Comparison of ENCODE assay signal across 24 mouse cellular contexts in genomic region chr10:107353483-107353882, GRCm38 (mm10).
DNase-seq lines count a peak whose midpoint lies in the region; ATAC-seq and TF ChIP-seq lines count a peak whose summit lies in the region.
"Had no signal": no experiment of that assay in that cellular context is flagged by ENCODE, and none has a peak within 500 bp of the region (broad histone marks: within the 10 kb centered on the region; RNA-seq: fewer than 3 reads in every experiment).

No protein-coding gene starts in this region.

- H3K36me3 ChIP-seq in embryonic facial prominence, embryonic 14.5 days (ENCODE audit: control insufficient read depth, insufficient read depth, low read length), result no peaks in the 10 kb centered on the region
- no peaks in the 10 kb centered on the region for H3K36me3 ChIP-seq in embryonic facial prominence, embryonic 10.5 days (replicated peaks)
- H3K36me3 ChIP-seq in liver, adult 2 months (ENCODE audit: control insufficient read depth, insufficient read depth, low read length), result no peaks in the 10 kb centered on the region
- no peaks in the 10 kb centered on the region for H3K36me3 ChIP-seq in liver, postnatal 0 days (replicated peaks; ENCODE audit: insufficient read depth, low read length)
- no peaks in the 10 kb centered on the region for H3K36me3 ChIP-seq in intestine, embryonic 14.5 days (ENCODE audit: control insufficient read depth, insufficient read depth, low read length)
- H3K36me3 ChIP-seq in intestine, embryonic 16.5 days (ENCODE audit: control insufficient read depth, insufficient read depth, low read length), result no peaks in the 10 kb centered on the region
- no peaks in the 10 kb centered on the region for H3K36me3 ChIP-seq in midbrain, postnatal 0 days (ENCODE audit: insufficient read depth, low read length)
- H3K36me3 ChIP-seq: embryonic facial prominence, embryonic 13.5 days; heart, embryonic 15.5 days; hindbrain, embryonic 13.5 days had no signal

- H3K9ac ChIP-seq in embryonic facial prominence, embryonic 14.5 days (ENCODE audit: low read depth, low read length), result no peak overlapping the region
- no peak overlapping the region for H3K9ac ChIP-seq in liver, adult 2 months (ENCODE audit: low read depth, low read length)
- no peak overlapping the region for H3K9ac ChIP-seq in liver, postnatal 0 days (replicated peaks)
- H3K9ac ChIP-seq in intestine, embryonic 14.5 days (ENCODE audit: low read length), result no peak overlapping the region
- H3K9ac ChIP-seq in intestine, embryonic 16.5 days (ENCODE audit: low read depth, low read length), result no peak overlapping the region
- no peak overlapping the region for H3K9ac ChIP-seq in midbrain, postnatal 0 days (replicated peaks; ENCODE audit: low read length, poor library complexity, severe bottlenecking)
- H3K9ac ChIP-seq: embryonic facial prominence, embryonic 13.5 days; forebrain, embryonic 13.5 days; forebrain, postnatal 0 days; heart, embryonic 15.5 days; hindbrain, embryonic 13.5 days had no signal

- no peak for ATAC-seq in embryonic facial prominence, embryonic 14.5 days (ENCODE audit: low read depth)
- ATAC-seq in liver, postnatal 0 days, result no peak
- peak; percentile 71 for ATAC-seq in intestine, embryonic 14.5 days (replicated peaks; ENCODE audit: low FRiP score, low TSS enrichment, low read depth)
- ATAC-seq in intestine, embryonic 16.5 days, result peak; percentile 93
- ATAC-seq in midbrain, postnatal 0 days (ENCODE audit: low FRiP score), result no peak
- ATAC-seq: activated CD4-positive, CD25-positive, alpha-beta regulatory T cell, adult 4 months; forebrain, embryonic 13.5 days; forebrain, postnatal 0 days; hindbrain, postnatal 0 days; Patski had no signal

- no peaks in the 10 kb centered on the region for H3K9me3 ChIP-seq in embryonic facial prominence, embryonic 14.5 days (ENCODE audit: control insufficient read depth, low read length)
- no peaks in the 10 kb centered on the region for H3K9me3 ChIP-seq in embryonic facial prominence, embryonic 10.5 days
- no peaks in the 10 kb centered on the region for H3K9me3 ChIP-seq in liver, postnatal 0 days (ENCODE audit: low read length)
- H3K9me3 ChIP-seq in intestine, embryonic 14.5 days (ENCODE audit: control insufficient read depth, low read length), result no peaks in the 10 kb centered on the region
- H3K9me3 ChIP-seq in intestine, embryonic 16.5 days (ENCODE audit: control insufficient read depth, low read length), result no peaks in the 10 kb centered on the region
- no peaks in the 10 kb centered on the region for H3K9me3 ChIP-seq in midbrain, postnatal 0 days (ENCODE audit: low read length)
- H3K9me3 ChIP-seq: embryonic facial prominence, embryonic 13.5 days; forebrain, embryonic 13.5 days; heart, embryonic 15.5 days; hindbrain, embryonic 13.5 days had no signal

- TF ChIP-seq EP300 in liver, postnatal 0 days (IDR thresholded peaks at IDR 0.05; ENCODE audit: low read depth), result no peak

- H3K27me3 ChIP-seq in embryonic facial prominence, embryonic 14.5 days (replicated peaks; ENCODE audit: control insufficient read depth, insufficient read depth, low read length), result no peaks in the 10 kb centered on the region
- H3K27me3 ChIP-seq in embryonic facial prominence, embryonic 10.5 days (replicated peaks; ENCODE audit: low read depth, poor library complexity, severe bottlenecking), result no peaks in the 10 kb centered on the region
- no peaks in the 10 kb centered on the region for H3K27me3 ChIP-seq in liver, adult 2 months (ENCODE audit: control insufficient read depth, insufficient read depth, low read length)
- H3K27me3 ChIP-seq in liver, postnatal 0 days (ENCODE audit: insufficient read depth, low read length), result no peaks in the 10 kb centered on the region
- H3K27me3 ChIP-seq in intestine, embryonic 14.5 days (replicated peaks; ENCODE audit: control insufficient read depth, insufficient read depth, low read length), result no peaks in the 10 kb centered on the region
- no peaks in the 10 kb centered on the region for H3K27me3 ChIP-seq in intestine, embryonic 16.5 days (replicated peaks; ENCODE audit: control insufficient read depth, insufficient read depth, low read length)
- no peaks in the 10 kb centered on the region for H3K27me3 ChIP-seq in midbrain, postnatal 0 days (ENCODE audit: insufficient read depth, low read length)
- H3K27me3 ChIP-seq: CH12.LX; embryonic facial prominence, embryonic 13.5 days; forebrain, embryonic 13.5 days; heart, embryonic 15.5 days; hindbrain, embryonic 13.5 days; Patski had no signal

- no peak overlapping the region for H3K4me2 ChIP-seq in embryonic facial prominence, embryonic 14.5 days (ENCODE audit: low read depth, low read length)
- no peak overlapping the region for H3K4me2 ChIP-seq in liver, postnatal 0 days (ENCODE audit: low read depth, low read length)
- H3K4me2 ChIP-seq in intestine, embryonic 14.5 days (ENCODE audit: low read length), result no peak overlapping the region
- no peak overlapping the region for H3K4me2 ChIP-seq in intestine, embryonic 16.5 days (ENCODE audit: low read depth, low read length)
- no peak overlapping the region for H3K4me2 ChIP-seq in midbrain, postnatal 0 days (ENCODE audit: low read depth, low read length, poor library complexity, severe bottlenecking)
- H3K4me2 ChIP-seq: embryonic facial prominence, embryonic 13.5 days; forebrain, embryonic 13.5 days; heart, embryonic 11.5 days; heart, embryonic 15.5 days; hindbrain, embryonic 13.5 days had no signal

- H3K27ac ChIP-seq in embryonic facial prominence, embryonic 14.5 days (replicated peaks; ENCODE audit: low read depth, low read length), result no peak overlapping the region
- no peak overlapping the region for H3K27ac ChIP-seq in embryonic facial prominence, embryonic 10.5 days (replicated peaks)
- H3K27ac ChIP-seq in liver, adult 2 months (replicated peaks; ENCODE audit: insufficient read depth, low read depth, low read length), result no peak overlapping the region
- H3K27ac ChIP-seq in liver, postnatal 0 days (ENCODE audit: low read depth), result no peak overlapping the region
- no peak overlapping the region for H3K27ac ChIP-seq in intestine, embryonic 14.5 days (ENCODE audit: low read depth)
- no peak overlapping the region for H3K27ac ChIP-seq in intestine, embryonic 16.5 days (ENCODE audit: low read length)
- H3K27ac ChIP-seq in midbrain, postnatal 0 days (ENCODE audit: low read depth, low read length), result no peak overlapping the region
- H3K27ac ChIP-seq: embryonic facial prominence, embryonic 13.5 days; forebrain, embryonic 13.5 days; heart, embryonic 15.5 days; hindbrain, embryonic 13.5 days; hindbrain, postnatal 0 days had no signal

- 0 out of 2 replicates have a peak, but pooled peaks have one; percentile 12 for TF ChIP-seq CTCF in liver, adult 2 months (IDR thresholded peaks at IDR 0.05; ENCODE audit: low read depth, low read length)
- TF ChIP-seq CTCF in liver, postnatal 0 days (IDR thresholded peaks at IDR 0.05; ENCODE audit: low read depth), result no peak
- TF ChIP-seq CTCF in midbrain, postnatal 0 days (IDR thresholded peaks at IDR 0.05), result no peak

- H3K4me1 ChIP-seq in embryonic facial prominence, embryonic 14.5 days (ENCODE audit: control insufficient read depth, insufficient read depth, low read length), result peaks cover 4% of the 10 kb centered on the region; the same call in 1 of the 2 replicates
- H3K4me1 ChIP-seq in embryonic facial prominence, embryonic 10.5 days, result no peaks in the 10 kb centered on the region
- peaks cover 17% of the 10 kb centered on the region for H3K4me1 ChIP-seq in liver, adult 2 months (ENCODE audit: control insufficient read depth, insufficient read depth, low read length)
- 0 out of 2 replicates have a peak, but pooled peaks cover 2% of the 10 kb centered on the region for H3K4me1 ChIP-seq in liver, postnatal 0 days (ENCODE audit: insufficient read depth)
- no peaks in the 10 kb centered on the region for H3K4me1 ChIP-seq in intestine, embryonic 14.5 days (replicated peaks; ENCODE audit: control insufficient read depth, insufficient read depth, low read length)
- H3K4me1 ChIP-seq in intestine, embryonic 16.5 days (ENCODE audit: control insufficient read depth, insufficient read depth, low read length), result no peaks in the 10 kb centered on the region
- no peaks in the 10 kb centered on the region for H3K4me1 ChIP-seq in midbrain, postnatal 0 days (ENCODE audit: insufficient read depth, low read length)
- H3K4me1 ChIP-seq: forebrain, embryonic 13.5 days; heart, embryonic 15.5 days had no signal

- no peak overlapping the region for H3K4me3 ChIP-seq in embryonic facial prominence, embryonic 14.5 days (ENCODE audit: low read depth, low read length)
- H3K4me3 ChIP-seq in embryonic facial prominence, embryonic 10.5 days, result no peak overlapping the region
- H3K4me3 ChIP-seq in liver, adult 2 months (ENCODE audit: insufficient read depth, low read depth, low read length), result no peak overlapping the region
- no peak overlapping the region for H3K4me3 ChIP-seq in liver, postnatal 0 days (ENCODE audit: low read depth, low read length)
- H3K4me3 ChIP-seq in intestine, embryonic 14.5 days (ENCODE audit: low read depth, low read length), result no peak overlapping the region
- H3K4me3 ChIP-seq in intestine, embryonic 16.5 days (ENCODE audit: low read length), result no peak overlapping the region
- H3K4me3 ChIP-seq in midbrain, postnatal 0 days (ENCODE audit: low read depth, low read length), result no peak overlapping the region
- H3K4me3 ChIP-seq: embryonic facial prominence, embryonic 13.5 days; forebrain, embryonic 13.5 days; heart, embryonic 15.5 days; hindbrain, embryonic 13.5 days had no signal

- TF ChIP-seq POLR2A in liver, adult 2 months (IDR thresholded peaks at IDR 0.05; ENCODE audit: extremely low read depth, insufficient read depth, low read length), result no peak

- no peaks in the 10 kb centered on the region; the same call in 1 of the 2 replicates for H3K79me2 ChIP-seq in liver, adult 2 months (ENCODE audit: control insufficient read depth, insufficient read depth, low read length)

- peak; percentile 13 for DNase-seq in embryonic facial prominence, embryonic 14.5 days (ENCODE audit: low spot score)
- DNase-seq in embryonic facial prominence, embryonic 10.5 days (ENCODE audit: low spot score), result no peak
- DNase-seq in liver, adult 2 months (ENCODE audit: extremely low read depth, low read depth, low spot score), result peak; percentile 78
- DNase-seq in liver, postnatal 0 days, result no peak
- no peak for DNase-seq in intestine, embryonic 14.5 days (ENCODE audit: low spot score)
- no peak for DNase-seq in yolk sac, embryonic 10.5 days (ENCODE audit: low spot score)
- DNase-seq in midbrain, postnatal 0 days (ENCODE audit: low spot score), result no peak
- DNase-seq: adrenal gland, postnatal 14 days; cerebellum, adult 11-12 months; cerebellum, postnatal 25 days; forebrain, postnatal 0 days; heart, adult 18-20 months; heart, postnatal 14 days; kidney, adult 11 months had no signal

- WGBS in embryonic facial prominence, embryonic 14.5 days, result 91% methylated on average over 3 of the region's 3 CpGs
- 94% methylated on average over 3 of the region's 3 CpGs for WGBS in embryonic facial prominence, embryonic 10.5 days
- 20% methylated on average over 3 of the region's 3 CpGs for WGBS in liver, adult 2 months
- 67% methylated on average over 3 of the region's 3 CpGs for WGBS in liver, postnatal 0 days (ENCODE audit: insufficient replicate concordance)
- WGBS in intestine, embryonic 14.5 days, result 74% methylated on average over 3 of the region's 3 CpGs
- 63% methylated on average over 3 of the region's 3 CpGs for WGBS in intestine, embryonic 16.5 days
- WGBS in midbrain, postnatal 0 days, result 97% methylated on average over 3 of the region's 3 CpGs

Comparison
In these comparisons a context has a peak if more than half of its experiments do, and no peak if none do; other contexts are left out.
1. DNase-seq: peak in embryonic facial prominence, embryonic 14.5 days (single experiment) and liver, adult 2 months (single experiment); none in embryonic facial prominence, embryonic 10.5 days (single experiment), liver, postnatal 0 days (single experiment), intestine, embryonic 14.5 days (single experiment), yolk sac, embryonic 10.5 days (single experiment) and midbrain, postnatal 0 days (single experiment).
2. ATAC-seq: peak in intestine, embryonic 14.5 days (single experiment) and intestine, embryonic 16.5 days (single experiment); none in embryonic facial prominence, embryonic 14.5 days (single experiment), liver, postnatal 0 days (single experiment) and midbrain, postnatal 0 days (single experiment).